Mouse (Mus musculus): ENCODE data around the gene Tm9sf4. TPM values are rescaled to one million over a fixed set of nuclear protein-coding genes. Genes with fewer than 3 reads are reported as not detected.

Tm9sf4 gene
- total RNA-seq, 2 experiments from 2014 or later: 116 TPM

- intact Hi-C loops (cut with DNase I): no loop called here
- DNase-seq (ENCODE audit: low spot score in 2 of 2): no peak
These were observed 9.0 kb upstream of the Tm9sf4 start for GRCm38 (mm10) chr2:153151926-153152665.

- intact Hi-C loops (cut with DNase I): no loop called here
- DNase-seq (ENCODE audit: low spot score in 2 of 2): no peak
These were observed 8.1 kb upstream of the Tm9sf4 start for GRCm38 (mm10) chr2:153153033-153153450.

- no peak for DNase-seq (ENCODE audit: low spot score in 2 of 2)
- intact Hi-C loops (cut with DNase I): no loop called here
These were observed 3.8 kb upstream of the Tm9sf4 start for GRCm38 (mm10) chr2:153157270-153157669.

- intact Hi-C loops (cut with DNase I): loop anchor here (5.0 kb wide), 1 partner anchor 82 kb away; the partner anchor contains the start of genes Plagl2 and Pofut1
- no peak for DNase-seq (ENCODE audit: low spot score in 2 of 2)
These were observed 970 bp upstream of the Tm9sf4 start for GRCm38 (mm10) chr2:153160133-153160532.

- DNase-seq (ENCODE audit: low spot score in 2 of 2): no peak
- intact Hi-C loops (cut with DNase I): loop anchor here (5.0 kb wide), 1 partner anchor 81 kb away; the partner anchor contains the start of genes Plagl2 and Pofut1
These were observed 579 bp downstream of the Tm9sf4 start for GRCm38 (mm10) chr2:153161684-153162080.

GRCm38 (mm10) chr2:153167136-153167535 lies 6.0 kb downstream of the Tm9sf4 start:
- intact Hi-C loops (cut with DNase I): no loop called here
- no peak for DNase-seq (ENCODE audit: low spot score in 2 of 2)

- DNase-seq (ENCODE audit: low spot score in 2 of 2): no peak
- intact Hi-C loops (cut with DNase I): no loop called here
These were observed 7.2 kb downstream of the Tm9sf4 start for GRCm38 (mm10) chr2:153168134-153168820.

GRCm38 (mm10) chr2:153170490-153171224 lies 9.6 kb downstream of the Tm9sf4 start:
- DNase-seq (ENCODE audit: low spot score in 2 of 2): no peak
- intact Hi-C loops (cut with DNase I): no loop called here

- no peak for DNase-seq (ENCODE audit: low spot score in 2 of 2)
- intact Hi-C loops (cut with DNase I): no loop called here
These were observed 10.9 kb downstream of the Tm9sf4 start for GRCm38 (mm10) chr2:153171966-153172365.

- no peak for DNase-seq (ENCODE audit: low spot score in 2 of 2)
- intact Hi-C loops (cut with DNase I): no loop called here
These were observed 15.0 kb downstream of the Tm9sf4 start for GRCm38 (mm10) chr2:153175995-153176570.

- intact Hi-C loops (cut with DNase I): no loop called here
- DNase-seq (ENCODE audit: low spot score in 2 of 2): no peak
These were observed 16.1 kb downstream of the Tm9sf4 start for GRCm38 (mm10) chr2:153177188-153177587.

GRCm38 (mm10) chr2:153179126-153179860 lies 18.2 kb downstream of the Tm9sf4 start:
- intact Hi-C loops (cut with DNase I): no loop called here
- peak; percentile 14 to 76 for DNase-seq (ENCODE audit: low spot score in 2 of 2)

- intact Hi-C loops (cut with DNase I): no loop called here
- no peak for DNase-seq (ENCODE audit: low spot score in 2 of 2)
These were observed 18.9 kb downstream of the Tm9sf4 start for GRCm38 (mm10) chr2:153179961-153180360.

GRCm38 (mm10) chr2:153186176-153186591 lies 25.1 kb downstream of the Tm9sf4 start:
- peak; percentile 11 to 41 for DNase-seq (ENCODE audit: low spot score in 2 of 2)
- intact Hi-C loops (cut with DNase I): no loop called here

GRCm38 (mm10) chr2:153187848-153188247 lies 26.7 kb downstream of the Tm9sf4 start:
- intact Hi-C loops (cut with DNase I): no loop called here
- no peak for DNase-seq (ENCODE audit: low spot score in 2 of 2)

- peak in 1 of 2 experiments; percentile 56 for DNase-seq (ENCODE audit: low spot score in 2 of 2)
- intact Hi-C loops (cut with DNase I): no loop called here
These were observed 30.1 kb downstream of the Tm9sf4 start for GRCm38 (mm10) chr2:153191242-153191641.

- intact Hi-C loops (cut with DNase I): no loop called here
These were observed 33.2 kb downstream of the Tm9sf4 start for GRCm38 (mm10) chr2:153194255-153194654.

GRCm38 (mm10) chr2:153198485-153198884 lies 37.4 kb downstream of the Tm9sf4 start:
- intact Hi-C loops (cut with DNase I): no loop called here
- DNase-seq (ENCODE audit: low spot score in 2 of 2): no peak

More at GRCm38 (mm10) chr2:153194255-153194654, 33.2 kb downstream of the Tm9sf4 start:
- no peak for DNase-seq (ENCODE audit: low spot score in 2 of 2)

- no peak for DNase-seq (ENCODE audit: low spot score in 2 of 2)
- intact Hi-C loops (cut with DNase I): no loop called here
These were observed 38.0 kb downstream of the Tm9sf4 start for GRCm38 (mm10) chr2:153199114-153199513.

Measured in left cerebral cortex, postnatal 25 days (tissue).